Mouse (Mus musculus) G1E (cell line): ENCODE data around the gene 1700001P01Rik.

Experiments
- CTCF ChIP-seq: IDR thresholded peaks from 2 replicates; pipeline ENCODE4 v1.5.1; 2012; ENCODE audit warnings: low read depth, low read length, inconsistent platforms, mixed read lengths
- GATA1 ChIP-seq: IDR thresholded peaks from 2 replicates; pipeline ENCODE4 v1.6.1; 2012; ENCODE audit warnings: borderline replicate concordance, low read length, inconsistent platforms, mixed read lengths

GRCm38 (mm10) chr11:97782564-97782895 lies 6.8 kb upstream of the 1700001P01Rik start:
- TF ChIP-seq CTCF (no peak), GATA1 (no peak)
